Mouse (Mus musculus) MEL (cell line): ENCODE results near the gene Hyou1. TPM values are rescaled to one million over a fixed set of nuclear protein-coding genes. Genes with fewer than 3 reads are reported as not detected.
A peak's percentile ranks its signal among the peaks of the same experiment; 100 is the strongest.

Source experiments
- DNase-seq: peaks from one replicate; pipeline ENCODE4 v3.0.0; 2011; ENCODE audit warnings: low read depth, low spot score
- H3K27ac ChIP-seq: 2 replicates; pipeline ENCODE4 v1.5.1; 2012; ENCODE audit warnings: low read depth, mild to moderate bottlenecking, control low read depth, low read length, moderate library complexity; ENCODE audit not compliant: control insufficient read depth
- H3K27me3 ChIP-seq, 2 experiments: fragments of 150-350 bp in 1 of 2; sonication (generic) in 1 of 2; 2 replicates each; pipeline ENCODE4 v1.6.1; 2012; ENCODE audit warnings: low read length in 2 of 2, mild to moderate bottlenecking in 2 of 2, improper control_type of control experiment in 1 of 2, moderate library complexity in 1 of 2; ENCODE audit not compliant: insufficient read depth in 2 of 2, control insufficient read depth in 1 of 2
- H3K36me3 ChIP-seq, 2 experiments: 2 replicates each; pipeline ENCODE4 v1.6.1; 2012 to 2014; ENCODE audit warnings: low read length in 2 of 2, improper control_type of control experiment in 1 of 2, inconsistent platforms in 1 of 2, mild to moderate bottlenecking in 1 of 2; ENCODE audit not compliant: insufficient read depth in 2 of 2, control insufficient read depth in 1 of 2
- H3K4me1 ChIP-seq, 2 experiments: fragments of 150-350 bp in 1 of 2; sonication (generic) in 1 of 2; 2 replicates each; pipeline ENCODE4 v1.6.1; 2012; ENCODE audit warnings: low read length in 2 of 2, improper control_type of control experiment in 1 of 2, mild to moderate bottlenecking in 1 of 2; ENCODE audit not compliant: insufficient read depth in 2 of 2, control insufficient read depth in 1 of 2
- H3K4me3 ChIP-seq, 2 experiments: fragments of 150-350 bp in 1 of 2; sonication (generic) in 1 of 2; 2 replicates each; pipeline ENCODE4 v1.5.1; 2012; ENCODE audit warnings: low read depth in 2 of 2, low read length in 2 of 2, mild to moderate bottlenecking in 2 of 2, moderate library complexity in 2 of 2, control low read depth in 1 of 2, improper control_type of control experiment in 1 of 2; ENCODE audit not compliant: control insufficient read depth in 1 of 2, insufficient read depth in 1 of 2
- H3K79me2 ChIP-seq: 2 replicates; pipeline ENCODE4 v1.6.1; 2012; ENCODE audit warnings: mild to moderate bottlenecking, low read length, moderate library complexity; ENCODE audit not compliant: control insufficient read depth, poor library complexity, insufficient read depth
- H3K9ac ChIP-seq: 2 replicates; pipeline ENCODE4 v1.6.1; 2012; ENCODE audit warnings: low read depth, mild to moderate bottlenecking, control low read depth, low read length, moderate library complexity; ENCODE audit not compliant: control insufficient read depth, poor library complexity, severe bottlenecking
- H3K9me3 ChIP-seq: fragments of 150-350 bp; sonication (generic); replicated peaks from 2 replicates; pipeline ENCODE4 v1.6.1; 2012; ENCODE audit warnings: mild to moderate bottlenecking, low read length, improper control_type of control experiment, moderate library complexity; ENCODE audit not compliant: insufficient read depth
- BHLHE40 ChIP-seq: IDR thresholded peaks from 2 replicates; pipeline ENCODE4 v1.6.1; 2012; ENCODE audit warnings: low read depth, mild to moderate bottlenecking, inconsistent platforms, low read length, improper control_type of control experiment, borderline replicate concordance
- CHD2 ChIP-seq: IDR thresholded peaks from 2 replicates; pipeline ENCODE4 v1.6.1; 2011; ENCODE audit warnings: low read length, improper control_type of control experiment
- CTCF ChIP-seq, 3 experiments: IDR thresholded peaks in 2 of 3; conservative IDR thresholded peaks in 1 of 3; 2 replicates each; pipeline ENCODE4 v1.5.1; 2011 to 2012; ENCODE audit warnings: low read length in 3 of 3, low read depth in 2 of 3, mild to moderate bottlenecking in 2 of 3, improper control_type of control experiment in 1 of 3, inconsistent platforms in 1 of 3, mixed read lengths in 1 of 3, moderate library complexity in 1 of 3; ENCODE audit not compliant: control insufficient read depth in 1 of 3, insufficient read depth in 1 of 3, poor library complexity in 1 of 3, severe bottlenecking in 1 of 3
- ELF1 ChIP-seq: IDR thresholded peaks from 2 replicates; pipeline ENCODE4 v1.6.1; 2014; ENCODE audit warnings: low read depth, mild to moderate bottlenecking, inconsistent platforms, low read length, improper control_type of control experiment, moderate library complexity
- ETS1 ChIP-seq: IDR thresholded peaks from 2 replicates; pipeline ENCODE4 v1.6.1; 2012; ENCODE audit warnings: low read depth, mild to moderate bottlenecking, inconsistent platforms, low read length, improper control_type of control experiment, moderate library complexity
- GATA1 ChIP-seq: IDR thresholded peaks from 2 replicates; pipeline ENCODE4 v1.6.1; 2011; ENCODE audit warnings: low read depth, low read length, improper control_type of control experiment
- HCFC1 ChIP-seq: IDR thresholded peaks from 2 replicates; pipeline ENCODE4 v1.6.1; 2012; ENCODE audit warnings: low read depth, mild to moderate bottlenecking, inconsistent platforms, low read length, improper control_type of control experiment, moderate library complexity
- MAX ChIP-seq: IDR thresholded peaks from 2 replicates; pipeline ENCODE4 v1.6.1; 2011; ENCODE audit warnings: low read length, improper control_type of control experiment
- MEF2A ChIP-seq: IDR thresholded peaks from 2 replicates; pipeline ENCODE4 v1.6.1; 2014; ENCODE audit warnings: low read depth, mild to moderate bottlenecking, inconsistent platforms, low read length, improper control_type of control experiment; ENCODE audit not compliant: poor library complexity, insufficient replicate concordance, severe bottlenecking; ENCODE audit errors: extremely low read depth
- MXI1 ChIP-seq: IDR thresholded peaks from 2 replicates; pipeline ENCODE4 v1.6.1; 2011; ENCODE audit warnings: mild to moderate bottlenecking, low read depth, low read length, improper control_type of control experiment
- MYB ChIP-seq: IDR thresholded peaks from 2 replicates; pipeline ENCODE4 v1.6.1; 2011; ENCODE audit warnings: mild to moderate bottlenecking, low read depth, low read length, improper control_type of control experiment
- MYC ChIP-seq: IDR thresholded peaks from 2 replicates; pipeline ENCODE4 v1.6.1; 2011; ENCODE audit warnings: low read depth, mild to moderate bottlenecking, low read length, improper control_type of control experiment, moderate library complexity
- POLR2A ChIP-seq, 2 experiments: IDR thresholded peaks; 2 replicates each; pipeline ENCODE4 v1.6.1; 2011 to 2012; ENCODE audit warnings: low read length in 2 of 2, mild to moderate bottlenecking in 2 of 2, control low read depth in 1 of 2, improper control_type of control experiment in 1 of 2, low read depth in 1 of 2, moderate library complexity in 1 of 2; ENCODE audit not compliant: control insufficient read depth in 1 of 2, insufficient read depth in 1 of 2, poor library complexity in 1 of 2
- POLR2AphosphoS5 ChIP-seq: IDR thresholded peaks from 2 replicates; pipeline ENCODE4 v1.6.1; 2012; ENCODE audit warnings: low read depth, borderline replicate concordance, mild to moderate bottlenecking, inconsistent platforms, low read length, moderate library complexity, mixed read lengths
- TBP ChIP-seq: IDR thresholded peaks from 2 replicates; pipeline ENCODE4 v1.8.0; 2011; ENCODE audit warnings: low read depth, low read length, improper control_type of control experiment
- TCF12 ChIP-seq: IDR thresholded peaks from 2 replicates; pipeline ENCODE4 v1.6.1; 2014; ENCODE audit warnings: low read depth, mild to moderate bottlenecking, inconsistent platforms, low read length, improper control_type of control experiment, moderate library complexity
- USF1 ChIP-seq: IDR thresholded peaks from 2 replicates; pipeline ENCODE4 v1.6.1; 2014; ENCODE audit warnings: low read depth, mild to moderate bottlenecking, inconsistent platforms, low read length, improper control_type of control experiment, moderate library complexity
- polyA plus RNA-seq, 2 experiments: library from polyadenylated mRNA; stranded (reverse) in 1 of 2; unstranded in 1 of 2; fragments of >175 nt in 1 of 2; fragments of >200 nt in 1 of 2; gene quantifications; 2 replicates each; pipeline versions ENCODE4 v1.2.1 to v1.2.4; 2012; ENCODE audit warnings: low replicate concordance in 2 of 2, low read depth in 1 of 2; ENCODE audit not compliant: insufficient read length in 2 of 2, insufficient read depth in 1 of 2, missing spikeins in 1 of 2
- total RNA-seq: library from RNA; depleted of rRNA; stranded (reverse); fragments of 300-350 nt; gene quantifications from 2 replicates; pipeline ENCODE4 v1.2.3, GENCODE M21; 2012

Gene Hyou1
- total and polyA plus RNA-seq, 3 experiments, result 160 to 186 TPM; not detected in 1

DNA sequence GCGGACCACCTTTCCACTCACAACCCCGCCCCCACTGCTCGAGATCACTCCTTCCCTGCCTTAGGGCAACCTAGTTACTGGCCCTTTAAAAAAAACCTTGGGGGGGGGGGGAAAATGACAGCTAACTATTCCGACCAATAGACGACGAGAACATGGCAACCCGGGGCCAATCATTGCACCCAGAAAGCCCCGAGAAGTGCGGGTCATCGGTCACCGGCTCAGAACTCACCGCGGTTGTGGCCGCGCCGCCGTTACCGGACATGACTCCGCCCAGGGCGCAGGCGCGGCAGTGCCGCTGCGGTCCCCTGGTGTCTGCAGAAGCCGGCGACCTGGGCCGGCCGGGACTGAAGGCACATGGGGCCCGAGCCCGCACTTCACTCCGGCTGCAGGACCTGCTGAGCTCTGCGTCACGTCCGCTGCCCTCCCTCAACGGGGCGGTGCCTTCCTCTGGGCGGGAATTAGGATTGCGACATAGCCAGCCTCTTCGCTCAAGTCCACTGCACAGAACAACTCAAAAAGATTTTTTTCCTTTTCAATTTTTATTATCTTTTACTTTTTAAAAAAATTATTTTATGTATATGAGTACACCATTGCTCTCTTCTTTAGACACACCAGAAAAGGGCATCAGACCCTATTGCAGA is 35.4 kb upstream of the Hyou1 start, which contains the start of gene Hmbs (continued):
- TF ChIP-seq MEF2A (no peak), ETS1 (no peak), USF1 (0 out of 2 replicates have a peak, but pooled peaks have one; percentile 10)

DNA sequence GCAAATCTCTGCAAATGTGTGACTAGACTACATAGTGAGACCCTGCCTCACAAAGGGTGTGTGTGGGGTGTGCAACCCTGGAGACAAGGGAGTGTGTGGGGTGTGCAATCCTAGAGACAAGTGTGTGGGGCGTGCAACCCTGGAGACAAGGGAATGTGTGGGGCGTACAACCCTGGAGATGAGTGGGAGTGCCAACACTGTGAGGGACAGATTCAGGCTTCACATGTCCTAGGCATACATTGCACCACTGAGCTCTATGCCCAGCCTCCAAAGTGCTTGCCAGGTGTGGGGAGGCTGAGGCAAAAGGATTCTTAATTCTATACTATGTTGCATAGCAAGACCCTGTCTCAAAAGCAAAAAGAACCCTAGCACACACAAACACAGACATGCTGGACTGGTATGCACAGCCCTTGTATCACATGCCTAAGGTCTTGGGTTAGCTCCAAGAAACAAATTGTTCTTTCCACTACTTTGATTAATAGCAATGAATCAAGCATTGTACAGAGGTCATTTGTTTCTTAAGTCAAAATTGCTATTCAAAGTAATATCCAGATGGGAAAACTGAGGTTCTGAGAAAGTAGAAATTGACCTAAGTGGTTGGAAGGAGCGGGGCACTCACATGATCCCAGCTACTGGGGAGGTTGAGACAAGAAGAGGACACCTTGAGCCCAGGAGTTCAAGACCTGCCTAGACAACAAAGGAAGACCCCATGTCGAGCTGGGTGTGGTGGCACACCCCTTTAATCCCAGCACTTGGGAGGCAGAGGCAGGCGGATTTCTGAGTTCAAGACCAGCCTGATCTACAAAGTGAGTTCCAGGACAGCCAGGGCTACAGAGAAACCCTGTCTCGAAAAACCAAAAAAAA is 33.5 kb upstream of the Hyou1 start:
- DNase-seq, result no peak
- peaks cover 6 to 27% of the 10 kb centered on the region in 2 experiments for H3K36me3 ChIP-seq
- H3K79me2 ChIP-seq, result peaks cover 19% of the 10 kb centered on the region
- no peaks in the 10 kb centered on the region for H3K27me3 ChIP-seq
- H3K9ac ChIP-seq, result no peak overlapping the region
- H3K9me3 ChIP-seq, result no peaks in the 10 kb centered on the region
- peaks cover 8 to 23% of the 10 kb centered on the region in 2 experiments for H3K4me1 ChIP-seq
- TF ChIP-seq MAX (no peak), MYC (no peak), TCF12 (no peak), GATA1 (no peak), HCFC1 (no peak), ETS1 (no peak)
- H3K4me3 ChIP-seq, result no peak overlapping the region
- no peak overlapping the region for H3K27ac ChIP-seq

DNA sequence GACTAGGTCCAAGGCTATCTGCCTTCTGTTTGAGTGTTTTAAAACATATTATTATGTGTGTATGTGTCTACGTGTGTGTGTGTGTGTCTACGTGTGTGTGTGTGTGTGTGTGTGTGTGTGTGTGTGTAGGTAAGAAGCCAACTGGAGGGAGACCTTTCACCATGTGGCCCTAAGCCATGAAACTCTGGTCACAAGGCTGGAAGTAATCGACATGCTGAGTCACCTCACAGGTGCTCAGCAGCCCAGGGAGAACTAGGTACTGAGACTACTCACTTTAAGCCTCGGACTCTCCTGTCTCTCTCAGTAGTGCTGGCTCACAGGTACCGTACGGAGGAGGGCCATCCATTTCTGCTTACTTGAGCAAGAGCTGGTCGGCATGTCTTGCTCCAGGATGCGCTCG is 32.1 kb upstream of the Hyou1 start:
- DNase-seq, result no peak
- TF ChIP-seq MXI1, result no peak
- TF ChIP-seq TBP, result no peak
- TF ChIP-seq HCFC1, result no peak
- no peak for TF ChIP-seq CHD2
- no peak for TF ChIP-seq MYB
- no peak for TF ChIP-seq POLR2AphosphoS5
- no peak for TF ChIP-seq ELF1
- no peak for TF ChIP-seq POLR2A (IDR thresholded peaks at IDR 0.05; ENCODE audit: control insufficient read depth in 1 of 2, insufficient read depth in 1 of 2, low read depth in 1 of 2, low read length in 2 of 2, poor library complexity in 1 of 2)
- TF ChIP-seq CTCF (IDR thresholded peaks at IDR 0.05 in 2 of 3, conservative IDR thresholded peaks at IDR 0.05 in 1 of 3; ENCODE audit: control insufficient read depth in 1 of 3, insufficient read depth in 1 of 3, low read depth in 2 of 3, low read length in 3 of 3, poor library complexity in 1 of 3, severe bottlenecking in 1 of 3), result no peak
- TF ChIP-seq TCF12, result no peak
- TF ChIP-seq BHLHE40, result no peak
- Histone ChIP-seq H3K27me3 (no peaks in the 10 kb centered on the region), H3K79me2 (peaks cover 6% of the 10 kb centered on the region), H3K27ac (no peak overlapping the region), H3K4me1 (peaks cover 5 to 11% of the 10 kb centered on the region in 2 experiments), H3K9me3 (no peaks in the 10 kb centered on the region), H3K9ac (no peak overlapping the region), H3K4me3 (no peak overlapping the region), H3K36me3 (peaks cover 9 to 13% of the 10 kb centered on the region in 2 experiments)
